Mouse (Mus musculus) MEL (cell line): ENCODE data around the gene D130052B06Rik.

Experiments
- CTCF ChIP-seq, 3 experiments: IDR thresholded peaks in 2 of 3; conservative IDR thresholded peaks in 1 of 3; 2 replicates each; pipeline ENCODE4 v1.5.1; 2011 to 2012; ENCODE audit warnings: low read length in 3 of 3, low read depth in 2 of 3, mild to moderate bottlenecking in 2 of 3, improper control_type of control experiment in 1 of 3, inconsistent platforms in 1 of 3, mixed read lengths in 1 of 3, moderate library complexity in 1 of 3; ENCODE audit not compliant: control insufficient read depth in 1 of 3, insufficient read depth in 1 of 3, poor library complexity in 1 of 3, severe bottlenecking in 1 of 3
- GABPA ChIP-seq: IDR thresholded peaks from 2 replicates; pipeline ENCODE4 v1.6.1; 2012; ENCODE audit warnings: low read depth, mild to moderate bottlenecking, inconsistent platforms, low read length, improper control_type of control experiment, moderate library complexity
- JUND ChIP-seq: IDR thresholded peaks from 2 replicates; pipeline ENCODE4 v1.6.1; 2011; ENCODE audit warnings: low read depth, mild to moderate bottlenecking, improper control_type of control experiment, low read length
- MYB ChIP-seq: IDR thresholded peaks from 2 replicates; pipeline ENCODE4 v1.6.1; 2011; ENCODE audit warnings: mild to moderate bottlenecking, low read depth, low read length, improper control_type of control experiment
- MYC ChIP-seq: IDR thresholded peaks from 2 replicates; pipeline ENCODE4 v1.6.1; 2011; ENCODE audit warnings: low read depth, mild to moderate bottlenecking, low read length, improper control_type of control experiment, moderate library complexity
- NELFE ChIP-seq: IDR thresholded peaks from 2 replicates; pipeline ENCODE4 v1.6.1; 2011; ENCODE audit warnings: low read depth, low read length, improper control_type of control experiment
- NRF1 ChIP-seq: IDR thresholded peaks from 2 replicates; pipeline ENCODE4 v1.6.1; 2014; ENCODE audit warnings: low read depth, mild to moderate bottlenecking, inconsistent platforms, low read length, improper control_type of control experiment, moderate library complexity; ENCODE audit not compliant: poor library complexity, insufficient read depth, severe bottlenecking
- POLR2A ChIP-seq, 2 experiments: IDR thresholded peaks; 2 replicates each; pipeline ENCODE4 v1.6.1; 2011 to 2012; ENCODE audit warnings: low read length in 2 of 2, mild to moderate bottlenecking in 2 of 2, control low read depth in 1 of 2, improper control_type of control experiment in 1 of 2, low read depth in 1 of 2, moderate library complexity in 1 of 2; ENCODE audit not compliant: control insufficient read depth in 1 of 2, insufficient read depth in 1 of 2, poor library complexity in 1 of 2
- RCOR1 ChIP-seq: IDR thresholded peaks from 2 replicates; pipeline ENCODE4 v1.6.1; 2012; ENCODE audit warnings: low read depth, mild to moderate bottlenecking, inconsistent platforms, low read length, improper control_type of control experiment
- SMC3 ChIP-seq: IDR thresholded peaks from 2 replicates; pipeline ENCODE4 v1.6.1; 2011; ENCODE audit warnings: low read depth, low read length, improper control_type of control experiment
- TBP ChIP-seq: IDR thresholded peaks from 2 replicates; pipeline ENCODE4 v1.8.0; 2011; ENCODE audit warnings: low read depth, low read length, improper control_type of control experiment
- USF1 ChIP-seq: IDR thresholded peaks from 2 replicates; pipeline ENCODE4 v1.6.1; 2014; ENCODE audit warnings: low read depth, mild to moderate bottlenecking, inconsistent platforms, low read length, improper control_type of control experiment, moderate library complexity
- ZC3H11A ChIP-seq: IDR thresholded peaks from 2 replicates; pipeline ENCODE4 v1.6.1; 2012; ENCODE audit warnings: low read depth, mild to moderate bottlenecking, inconsistent platforms, low read length, improper control_type of control experiment
- ZNF384 ChIP-seq: IDR thresholded peaks from 2 replicates; pipeline ENCODE4 v1.6.1; 2012; ENCODE audit warnings: low read depth, mild to moderate bottlenecking, inconsistent platforms, low read length, improper control_type of control experiment

GRCm38 (mm10) chr11:33550861-33551560 is 48.1 kb upstream of the D130052B06Rik start:
- TF ChIP-seq RCOR1 (no peak), POLR2A (IDR thresholded peaks at IDR 0.05; ENCODE audit: control insufficient read depth in 1 of 2, insufficient read depth in 1 of 2, low read depth in 1 of 2, low read length in 2 of 2, poor library complexity in 1 of 2) (no peak), JUND (no peak), GABPA (no peak), TBP (no peak), USF1 (no peak), MYB (no peak), NELFE (no peak), ZC3H11A (no peak), CTCF (IDR thresholded peaks at IDR 0.05 in 2 of 3, conservative IDR thresholded peaks at IDR 0.05 in 1 of 3; ENCODE audit: control insufficient read depth in 1 of 3, insufficient read depth in 1 of 3, low read depth in 2 of 3, low read length in 3 of 3, poor library complexity in 1 of 3, severe bottlenecking in 1 of 3) (no peak), ZNF384 (no peak), MYC (no peak), NRF1 (no peak), SMC3 (no peak)
